Mouse (Mus musculus): Measurements from ENCODE around the gene Ess2.

- no peak for TF ChIP-seq POLR2AphosphoS2 (IDR thresholded peaks at IDR 0.05; ENCODE audit: low read depth, low read length)
- TF ChIP-seq CTCF (conservative IDR thresholded peaks at IDR 0.05 in 1 of 2, IDR thresholded peaks at IDR 0.05 in 1 of 2; ENCODE audit: low read depth in 2 of 2, low read length in 2 of 2): no peak
Measured at GRCm38 (mm10) chr16:17879571-17879970, 31.6 kb downstream of the Ess2 start.

All from CH12.LX (cell line).